Mouse (Mus musculus) splenic B cell, adult 2 months (primary cell): ENCODE data around the gene Gnai3.

Experiments
- DNase-seq: peaks from one replicate; pipeline ENCODE4 v3.0.0-alpha.2; 2011; ENCODE audit warnings: low read depth, low spot score
- H3K27me3 ChIP-seq: 2 replicates; pipeline ENCODE4 v1.6.1; 2012; ENCODE audit warnings: mild to moderate bottlenecking, low read length, moderate library complexity, mixed read lengths; ENCODE audit not compliant: control insufficient read depth, poor library complexity, insufficient read depth, severe bottlenecking
- H3K36me3 ChIP-seq: 2 replicates; pipeline ENCODE4 v1.6.1; 2012; ENCODE audit warnings: mild to moderate bottlenecking, low read length, moderate library complexity, mixed read lengths; ENCODE audit not compliant: control insufficient read depth, poor library complexity, insufficient read depth, severe bottlenecking

Gnai3 gene

GRCm38 (mm10) chr3:108145534-108146445 is at the start of gene Gnai3:
Gnai3 (minus strand) TSS chr3:108146146.
- no peaks in the 10 kb centered on the region for H3K27me3 ChIP-seq
- H3K36me3 ChIP-seq, result no peaks in the 10 kb centered on the region
- peak; percentile 95 for DNase-seq

DNA sequence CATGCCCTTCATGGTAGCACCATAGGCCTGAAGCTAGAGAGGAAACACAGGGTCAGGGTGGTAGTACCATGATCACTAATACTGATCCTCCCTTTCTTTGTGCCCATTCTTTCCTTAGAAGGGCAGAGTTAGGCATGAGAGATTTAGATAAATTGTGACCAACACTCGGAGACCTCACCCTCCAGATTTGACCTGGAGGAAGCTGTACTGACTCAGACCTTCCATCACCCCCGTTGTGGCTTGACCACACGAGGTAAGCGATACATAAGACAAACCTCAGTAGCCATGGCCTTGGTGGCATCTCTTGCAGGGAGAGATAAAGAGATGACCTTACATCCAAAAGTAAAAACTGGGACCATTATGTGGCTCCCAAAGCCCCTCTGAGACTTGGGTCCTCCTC is 49.3 kb upstream of the Gnai3 start:
- no peak for DNase-seq
- no peaks in the 10 kb centered on the region for H3K27me3 ChIP-seq
- 0 out of 2 replicates have a peak, but pooled peaks cover 2% of the 10 kb centered on the region for H3K36me3 ChIP-seq

- Histone ChIP-seq H3K27me3 (no peaks in the 10 kb centered on the region), H3K36me3 (0 out of 2 replicates have a peak, but pooled peaks cover 2% of the 10 kb centered on the region)
- DNase-seq, result no peak
Measured at GRCm38 (mm10) chr3:108193686-108194085, 47.7 kb upstream of the Gnai3 start.

GRCm38 (mm10) chr3:108189897-108190296 is 44.0 kb upstream of the Gnai3 start:
- no peaks in the 10 kb centered on the region for H3K27me3 ChIP-seq
- no peaks in the 10 kb centered on the region for H3K36me3 ChIP-seq
- no peak for DNase-seq

GRCm38 (mm10) chr3:108188716-108189490 is 43.0 kb upstream of the Gnai3 start:
- no peak for DNase-seq
- Histone ChIP-seq H3K27me3 (no peaks in the 10 kb centered on the region), H3K36me3 (no peaks in the 10 kb centered on the region)

DNA sequence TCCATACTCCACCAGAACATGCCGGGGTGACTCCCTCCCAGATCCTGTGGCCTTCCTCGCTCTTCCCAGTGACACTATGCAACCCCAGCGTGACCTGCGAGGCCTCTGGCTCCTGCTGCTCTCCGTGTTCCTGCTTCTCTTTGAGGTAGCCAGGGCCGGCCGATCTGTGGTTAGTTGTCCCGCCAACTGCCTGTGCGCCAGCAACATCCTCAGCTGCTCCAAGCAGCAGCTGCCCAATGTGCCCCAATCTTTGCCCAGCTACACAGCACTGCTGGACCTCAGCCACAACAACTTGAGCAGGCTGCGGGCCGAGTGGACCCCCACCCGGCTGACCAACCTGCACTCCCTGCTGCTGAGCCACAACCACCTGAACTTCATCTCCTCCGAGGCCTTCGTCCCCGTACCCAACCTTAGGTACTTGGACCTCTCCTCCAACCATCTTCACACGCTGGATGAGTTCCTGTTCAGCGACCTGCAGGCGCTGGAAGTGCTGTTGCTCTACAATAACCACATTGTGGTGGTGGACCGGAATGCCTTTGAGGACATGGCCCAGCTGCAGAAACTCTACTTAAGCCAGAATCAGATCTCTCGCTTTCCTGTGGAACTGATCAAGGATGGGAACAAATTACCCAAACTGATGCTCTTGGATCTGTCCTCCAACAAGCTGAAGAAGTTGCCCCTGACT is 41.3 kb upstream of the Gnai3 start:
- H3K36me3 ChIP-seq, result no peaks in the 10 kb centered on the region
- H3K27me3 ChIP-seq, result no peaks in the 10 kb centered on the region
- DNase-seq, result no peak

DNA sequence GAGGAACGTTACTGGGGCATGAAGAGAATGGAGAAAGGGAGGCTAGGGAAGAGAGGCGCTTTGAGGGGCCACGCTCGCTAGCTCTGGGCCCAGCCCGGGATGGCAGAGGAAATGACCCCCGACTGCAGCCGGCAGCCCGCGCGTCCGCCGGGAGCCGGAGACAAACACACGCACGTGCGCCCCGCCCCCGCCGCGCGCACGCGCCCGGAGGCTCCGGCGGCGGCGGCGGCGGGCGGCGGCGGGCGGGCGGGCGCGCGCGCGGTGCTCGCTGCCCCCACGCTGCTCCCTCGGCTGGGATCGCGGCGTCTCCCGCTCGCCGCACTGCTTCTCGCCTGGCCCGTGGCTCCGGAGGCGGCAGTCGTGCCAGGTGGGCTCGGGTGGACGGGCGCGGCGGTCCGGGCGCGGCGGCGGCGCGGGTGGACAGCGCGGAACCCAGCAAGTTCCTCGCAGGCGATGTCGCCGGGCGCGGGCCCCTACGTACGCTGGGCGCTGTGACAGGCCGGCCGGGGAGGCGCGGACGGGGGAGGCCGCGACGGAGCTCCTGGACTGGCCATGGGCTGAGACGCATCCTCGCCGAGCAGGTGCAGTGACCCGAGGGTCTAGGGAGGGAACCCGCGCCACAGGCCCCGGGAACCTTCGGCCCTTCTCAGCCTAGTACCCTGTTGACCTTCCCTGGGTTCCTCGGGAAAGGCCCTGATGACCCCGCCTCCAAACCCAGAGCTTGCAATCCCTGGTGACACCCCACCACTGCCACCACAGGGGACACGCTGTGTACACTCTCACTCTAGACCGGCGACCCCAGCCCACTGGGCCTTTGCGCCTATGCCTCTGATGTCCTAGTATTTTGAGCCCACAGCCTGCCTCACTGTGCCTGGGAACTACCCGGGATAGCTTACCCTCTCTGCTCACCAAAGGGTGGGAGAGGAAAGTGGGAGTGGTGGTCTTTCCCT is 40.4 kb upstream of the Gnai3 start, which contains the start of gene Amigo1:
TSS of gene Amigo1 (plus strand) at position 238 of the 950 bp plus-strand sequence.
- DNase-seq, result peak; percentile 58
- Histone ChIP-seq H3K36me3 (no peaks in the 10 kb centered on the region), H3K27me3 (no peaks in the 10 kb centered on the region)

GRCm38 (mm10) chr3:108185460-108186097 is 39.6 kb upstream of the Gnai3 start:
- no peaks in the 10 kb centered on the region for H3K27me3 ChIP-seq
- DNase-seq, result no peak
- no peaks in the 10 kb centered on the region for H3K36me3 ChIP-seq

- no peak for DNase-seq
- no peaks in the 10 kb centered on the region for H3K36me3 ChIP-seq
- H3K27me3 ChIP-seq, result no peaks in the 10 kb centered on the region
Measured at GRCm38 (mm10) chr3:108184742-108185141, 38.8 kb upstream of the Gnai3 start.

DNA sequence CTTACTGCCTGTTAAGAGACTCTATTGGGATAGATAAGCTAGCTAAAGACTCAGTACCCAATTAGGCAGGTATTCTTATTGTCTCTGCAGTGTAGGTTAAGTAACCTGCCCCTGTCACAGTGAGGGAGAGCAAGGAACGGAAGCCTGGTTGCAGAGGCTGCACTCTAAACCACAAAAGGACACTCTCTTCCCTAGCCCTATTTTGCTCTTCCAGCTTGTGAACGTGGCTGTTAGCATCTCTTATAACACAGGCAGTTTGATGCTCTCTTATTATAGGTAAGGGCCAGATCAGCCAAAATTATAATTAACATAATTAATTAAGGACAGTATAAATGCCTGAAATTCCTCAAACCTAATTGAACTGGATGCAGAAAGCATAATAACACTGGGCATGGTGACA is 34.6 kb upstream of the Gnai3 start:
- no peaks in the 10 kb centered on the region for H3K27me3 ChIP-seq
- DNase-seq, result no peak

GRCm38 (mm10) chr3:108178756-108179715 is 33.1 kb upstream of the Gnai3 start:
- no peaks in the 10 kb centered on the region for H3K36me3 ChIP-seq

More for the DNA sequence above, 34.6 kb upstream of the Gnai3 start:
- no peaks in the 10 kb centered on the region for H3K36me3 ChIP-seq

DNA sequence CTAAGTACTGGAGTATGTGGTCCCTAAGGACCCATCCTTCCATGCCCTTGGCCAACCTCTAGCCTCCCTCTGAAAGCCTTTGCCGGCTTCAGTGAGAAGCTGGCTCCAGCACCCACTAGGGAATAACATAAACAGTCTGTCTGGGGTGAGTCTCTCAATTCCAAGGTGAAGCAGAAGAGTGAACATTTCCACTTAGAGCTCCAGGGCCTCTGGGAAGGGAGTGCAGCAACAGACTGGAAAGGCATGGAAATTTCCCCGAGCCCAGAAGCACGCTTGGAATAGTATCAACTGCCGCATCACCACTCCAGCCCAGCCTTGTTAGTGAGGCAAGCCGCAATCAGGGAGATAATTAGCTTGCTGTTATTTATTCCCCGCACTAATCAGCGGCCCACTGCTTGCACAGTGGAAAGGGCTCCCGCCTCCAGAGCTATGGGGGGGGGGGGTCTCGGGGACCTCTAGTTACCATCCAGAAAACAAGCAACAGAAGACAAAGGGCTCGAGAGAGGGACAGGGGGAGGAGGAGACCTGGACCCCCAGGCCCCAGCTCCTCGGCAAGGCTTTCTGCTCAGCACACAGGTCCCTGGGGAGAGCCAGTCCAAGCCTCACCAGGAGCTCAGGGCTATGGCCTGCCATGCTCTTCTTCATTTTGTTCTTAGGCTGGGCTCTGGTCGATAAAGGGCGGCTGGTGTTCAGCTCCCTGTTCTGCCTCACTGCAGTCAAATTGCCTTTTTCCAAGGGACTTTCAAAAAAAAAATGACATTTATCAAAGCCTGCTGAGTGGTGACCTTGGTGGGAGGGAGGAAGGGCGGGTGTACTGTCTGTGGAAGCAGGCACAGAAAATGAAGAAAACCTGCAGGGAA is 29.0 kb upstream of the Gnai3 start:
- no peak for DNase-seq
- H3K27me3 ChIP-seq, result no peaks in the 10 kb centered on the region
- H3K36me3 ChIP-seq, result no peaks in the 10 kb centered on the region

More at GRCm38 (mm10) chr3:108178756-108179715, 33.1 kb upstream of the Gnai3 start:
- no peak for DNase-seq
- H3K27me3 ChIP-seq, result no peaks in the 10 kb centered on the region
